In genomic region chr3:139947247-139947646, GRCm38 (mm10) we compare ENCODE assay signal across 26 mouse cellular contexts.
"Had no signal": no experiment of that assay in that cellular context is flagged by ENCODE, and none has a peak within 500 bp of the region (broad histone marks: within the 10 kb centered on the region; RNA-seq: fewer than 3 reads in every experiment).

No protein-coding gene starts in this region.

- DNase-seq: gastrocnemius, postnatal 14 days; gastrocnemius, postnatal 36 days; heart, adult 18-20 months; heart, postnatal 14 days; heart, postnatal 36 days; kidney, adult 18-20 months; kidney, adult 8-10 months; kidney, postnatal 10 days; kidney, postnatal 25 days; kidney, postnatal 4 days; layer of hippocampus, postnatal 36 days; left cerebral cortex, postnatal 4 days had no signal

- H3K4me3 ChIP-seq: heart, embryonic 13.5 days; heart, embryonic 15.5 days; hindbrain, embryonic 12.5 days; intestine, embryonic 15.5 days; layer of hippocampus, adult 2 months; limb, embryonic 13.5 days; limb, embryonic 15.5 days; liver, embryonic 12.5 days had no signal

- H3K27me3 ChIP-seq: heart, embryonic 13.5 days; heart, embryonic 15.5 days; hindbrain, embryonic 12.5 days; intestine, embryonic 15.5 days; limb, embryonic 13.5 days; limb, embryonic 15.5 days; liver, embryonic 12.5 days had no signal

- H3K36me3 ChIP-seq: heart, embryonic 13.5 days; heart, embryonic 15.5 days; hindbrain, embryonic 12.5 days; intestine, embryonic 15.5 days; limb, embryonic 13.5 days; limb, embryonic 15.5 days; liver, embryonic 12.5 days had no signal

- H3K9me3 ChIP-seq: heart, embryonic 13.5 days; heart, embryonic 15.5 days; hindbrain, embryonic 12.5 days; intestine, embryonic 15.5 days; limb, embryonic 13.5 days; limb, embryonic 15.5 days; liver, embryonic 12.5 days had no signal

- H3K9ac ChIP-seq: heart, embryonic 13.5 days; heart, embryonic 15.5 days; hindbrain, embryonic 12.5 days; hindbrain, embryonic 14.5 days; intestine, embryonic 15.5 days; limb, embryonic 13.5 days; limb, embryonic 15.5 days; liver, embryonic 12.5 days; liver, embryonic 14.5 days had no signal

- H3K4me1 ChIP-seq: heart, embryonic 13.5 days; heart, embryonic 15.5 days; hindbrain, embryonic 12.5 days; intestine, embryonic 15.5 days; limb, embryonic 13.5 days; limb, embryonic 15.5 days; liver, embryonic 12.5 days had no signal

- H3K4me2 ChIP-seq: heart, embryonic 11.5 days; heart, embryonic 13.5 days; heart, embryonic 15.5 days; hindbrain, embryonic 12.5 days; hindbrain, embryonic 14.5 days; intestine, embryonic 15.5 days; limb, embryonic 13.5 days; limb, embryonic 15.5 days; liver, embryonic 12.5 days had no signal

- H3K27ac ChIP-seq: heart, embryonic 13.5 days; heart, embryonic 15.5 days; hindbrain, embryonic 12.5 days; hindbrain, embryonic 14.5 days; intestine, embryonic 15.5 days; layer of hippocampus, adult 2 months; limb, embryonic 13.5 days; limb, embryonic 15.5 days; liver, embryonic 12.5 days; liver, embryonic 14.5 days had no signal

- ATAC-seq: hindbrain, embryonic 16.5 days; inflammation-experienced regulatory T-cells, adult 6 months; intestine, embryonic 15.5 days; intestine, postnatal 0 days; liver, embryonic 12.5 days had no signal
